Mouse (Mus musculus) limb, embryonic 12.5 days (tissue): ENCODE measurements at regions not wholly inside any gene's neighbourhood (a gene's known extent, or its start where the extent isn't known, plus 50 kb on each side); places are given as distances from the start of the nearest gene placed in this dataset.

ENCODE experiments used
- ATAC-seq: fragments of 200-750 bp; cut with Nextera tagmentation; 2 replicates; pipeline ENCODE4 v1.8.0; 2017; ENCODE audit warnings: low read depth, moderate TSS enrichment; ENCODE audit not compliant: insufficient number of reproducible peaks, insufficient read depth, low FRiP score, low TSS enrichment
- H3K27ac ChIP-seq: fragments of 300-500 bp; sonication (generic); 2 replicates; pipeline ENCODE4 v1.5.1; 2016; ENCODE audit warnings: mild to moderate bottlenecking, moderate library complexity
- H3K27me3 ChIP-seq: fragments of 300-500 bp; sonication (generic); 2 replicates; pipeline ENCODE4 v1.6.1; 2016; ENCODE audit warnings: mild to moderate bottlenecking, moderate library complexity
- H3K36me3 ChIP-seq: fragments of 300-500 bp; sonication (generic); 2 replicates; pipeline ENCODE4 v1.6.1; 2016; ENCODE audit warnings: mild to moderate bottlenecking, moderate library complexity
- H3K4me1 ChIP-seq: fragments of 300-500 bp; sonication (generic); replicated peaks from 2 replicates; pipeline ENCODE4 v1.6.1; 2016
- H3K4me2 ChIP-seq: fragments of 300-500 bp; sonication (generic); 2 replicates; pipeline ENCODE4 v1.6.1; 2016; ENCODE audit warnings: mild to moderate bottlenecking, moderate library complexity
- H3K4me3 ChIP-seq: fragments of 300-500 bp; sonication (generic); replicated peaks from 2 replicates; pipeline ENCODE4 v1.5.1; 2016; ENCODE audit warnings: mild to moderate bottlenecking
- H3K9ac ChIP-seq: fragments of 300-500 bp; sonication (generic); replicated peaks from 2 replicates; pipeline ENCODE4 v1.6.1; 2016; ENCODE audit warnings: mild to moderate bottlenecking, moderate library complexity
- H3K9me3 ChIP-seq: fragments of 300-500 bp; sonication (generic); 2 replicates; pipeline ENCODE4 v1.6.1; 2016; ENCODE audit warnings: mild to moderate bottlenecking, moderate library complexity
- WGBS: fragments of 180-500 bp; shearing (Covaris S2); methylation state at CpG from one replicate; pipeline ENCODE4 v1.1.7; 2016; 5-methylcytosine and 5-hydroxymethylcytosine counted together

GRCm38 (mm10) chr6:100425551-100425950, 138.3 kb upstream of the Rybp start:
- WGBS: 63% methylated on average over 1 of the region's 1 CpGs
- Histone ChIP-seq H3K36me3 (no peaks in the 10 kb centered on the region), H3K27me3 (peaks cover 16% of the 10 kb centered on the region), H3K4me1 (peaks cover 36% of the 10 kb centered on the region), H3K4me2 (no peak overlapping the region), H3K9me3 (no peaks in the 10 kb centered on the region), H3K4me3 (no peak overlapping the region), H3K27ac (no peak overlapping the region), H3K9ac (no peak overlapping the region)
- ATAC-seq: no peak

GRCm38 (mm10) chr6:100424788-100425403, 137.6 kb upstream of the Rybp start:
- no peak overlapping the region for H3K4me3 ChIP-seq
- no peak overlapping the region for H3K9ac ChIP-seq
- no peak for ATAC-seq
- H3K27ac ChIP-seq: no peak overlapping the region
- peaks cover 13% of the 10 kb centered on the region; the same call in 1 of the 2 replicates for H3K27me3 ChIP-seq
- no peaks in the 10 kb centered on the region for H3K9me3 ChIP-seq
- H3K4me1 ChIP-seq: peaks cover 42% of the 10 kb centered on the region
- H3K36me3 ChIP-seq: no peaks in the 10 kb centered on the region
- WGBS: 34% methylated on average over 12 of the region's 12 CpGs
- H3K4me2 ChIP-seq: no peak overlapping the region

- 92% methylated on average over 6 of the region's 6 CpGs for WGBS
- peaks cover 13% of the 10 kb centered on the region; the same call in 1 of the 2 replicates for H3K27me3 ChIP-seq
Measured at GRCm38 (mm10) chr6:100424181-100424580, 136.9 kb upstream of the Rybp start.

GRCm38 (mm10) chr6:100423636-100424035, 136.4 kb upstream of the Rybp start:
- peaks cover 44% of the 10 kb centered on the region for H3K4me1 ChIP-seq
- H3K36me3 ChIP-seq: no peaks in the 10 kb centered on the region
- H3K9me3 ChIP-seq: no peaks in the 10 kb centered on the region
- peaks cover 10% of the 10 kb centered on the region; the same call in 1 of the 2 replicates for H3K27me3 ChIP-seq
- no peak overlapping the region for H3K4me2 ChIP-seq
- ATAC-seq: no peak
- H3K4me3 ChIP-seq: no peak overlapping the region
- no peak overlapping the region for H3K9ac ChIP-seq
- 93% methylated on average over 12 of the region's 12 CpGs for WGBS
- no peak overlapping the region for H3K27ac ChIP-seq

More at GRCm38 (mm10) chr6:100424181-100424580, 136.9 kb upstream of the Rybp start:
- peaks cover 44% of the 10 kb centered on the region for H3K4me1 ChIP-seq
- H3K9me3 ChIP-seq: no peaks in the 10 kb centered on the region
- ATAC-seq: no peak
- H3K9ac ChIP-seq: no peak overlapping the region
- no peak overlapping the region for H3K27ac ChIP-seq
- H3K4me2 ChIP-seq: no peak overlapping the region
- H3K4me3 ChIP-seq: no peak overlapping the region
- no peaks in the 10 kb centered on the region for H3K36me3 ChIP-seq

- no peaks in the 10 kb centered on the region for H3K9me3 ChIP-seq
- peak overlapping the region; percentile 83 for H3K27ac ChIP-seq
- no peaks in the 10 kb centered on the region for H3K36me3 ChIP-seq
- 74% methylated on average over 6 of the region's 6 CpGs for WGBS
- H3K4me1 ChIP-seq: peaks cover 44% of the 10 kb centered on the region
- no peak overlapping the region for H3K9ac ChIP-seq
- peak overlapping the region; percentile 37; the same call in 1 of the 2 replicates for H3K4me2 ChIP-seq
- H3K4me3 ChIP-seq: no peak overlapping the region
- no peak for ATAC-seq
- H3K27me3 ChIP-seq: peaks cover 9% of the 10 kb centered on the region; the same call in 1 of the 2 replicates
Measured at GRCm38 (mm10) chr6:100422603-100423002, 135.3 kb upstream of the Rybp start.

GRCm38 (mm10) chr6:100421706-100422578, 134.7 kb upstream of the Rybp start:
- 5% methylated on average over 24 of the region's 24 CpGs for WGBS
- peak overlapping the region; percentile 83 for H3K27ac ChIP-seq
- 0 out of 2 replicates have a peak overlapping the region, but pooled peaks have one; percentile 12 for H3K9ac ChIP-seq
- H3K36me3 ChIP-seq: no peaks in the 10 kb centered on the region
- peak; percentile 66 for ATAC-seq
- peaks cover 44% of the 10 kb centered on the region for H3K4me1 ChIP-seq
- peak overlapping the region; percentile 37 for H3K4me2 ChIP-seq
- no peak overlapping the region for H3K4me3 ChIP-seq
- no peaks in the 10 kb centered on the region for H3K9me3 ChIP-seq
- H3K27me3 ChIP-seq: peaks cover 9% of the 10 kb centered on the region; the same call in 1 of the 2 replicates

- no peak overlapping the region for H3K4me3 ChIP-seq
- H3K27ac ChIP-seq: peak overlapping the region; percentile 37; the same call in 1 of the 2 replicates
- 51% methylated on average over 3 of the region's 3 CpGs for WGBS
- ATAC-seq: no peak
- H3K9ac ChIP-seq: no peak overlapping the region
- no peaks in the 10 kb centered on the region for H3K9me3 ChIP-seq
- H3K27me3 ChIP-seq: peaks cover 11% of the 10 kb centered on the region; the same call in 1 of the 2 replicates
- no peak overlapping the region for H3K4me2 ChIP-seq
- H3K36me3 ChIP-seq: no peaks in the 10 kb centered on the region
- H3K4me1 ChIP-seq: peaks cover 44% of the 10 kb centered on the region
Measured at GRCm38 (mm10) chr6:100420602-100421001, 133.3 kb upstream of the Rybp start.

- peaks cover 37% of the 10 kb centered on the region for H3K4me1 ChIP-seq
- peaks cover 17% of the 10 kb centered on the region; the same call in 1 of the 2 replicates for H3K27me3 ChIP-seq
- no peak overlapping the region for H3K4me2 ChIP-seq
- WGBS: 67% methylated on average over 7 of the region's 7 CpGs
- H3K9ac ChIP-seq: no peak overlapping the region
- peak overlapping the region; percentile 37; the same call in 1 of the 2 replicates for H3K27ac ChIP-seq
- H3K9me3 ChIP-seq: no peaks in the 10 kb centered on the region
- no peaks in the 10 kb centered on the region for H3K36me3 ChIP-seq
- H3K4me3 ChIP-seq: no peak overlapping the region
- ATAC-seq: no peak
Measured at GRCm38 (mm10) chr6:100419782-100420540, 132.7 kb upstream of the Rybp start.

GRCm38 (mm10) chr6:100416046-100416445, 128.8 kb upstream of the Rybp start:
- Histone ChIP-seq H3K4me1 (peaks cover 13% of the 10 kb centered on the region), H3K4me3 (no peak overlapping the region), H3K27me3 (peaks cover 15% of the 10 kb centered on the region; the same call in 1 of the 2 replicates), H3K36me3 (no peaks in the 10 kb centered on the region), H3K27ac (no peak overlapping the region), H3K4me2 (no peak overlapping the region), H3K9ac (no peak overlapping the region), H3K9me3 (no peaks in the 10 kb centered on the region)
- 65% methylated on average over 8 of the region's 8 CpGs for WGBS
- no peak for ATAC-seq

GRCm38 (mm10) chr6:100415514-100415913, 128.2 kb upstream of the Rybp start:
- no peak overlapping the region for H3K4me2 ChIP-seq
- no peaks in the 10 kb centered on the region for H3K9me3 ChIP-seq
- WGBS: 57% methylated on average over 7 of the region's 7 CpGs
- H3K4me1 ChIP-seq: peaks cover 8% of the 10 kb centered on the region
- no peak overlapping the region for H3K9ac ChIP-seq
- H3K27me3 ChIP-seq: peaks cover 11% of the 10 kb centered on the region; the same call in 1 of the 2 replicates
- H3K27ac ChIP-seq: no peak overlapping the region
- no peak for ATAC-seq
- no peaks in the 10 kb centered on the region for H3K36me3 ChIP-seq
- no peak overlapping the region for H3K4me3 ChIP-seq

GRCm38 (mm10) chr6:100414836-100415235, 127.6 kb upstream of the Rybp start:
- H3K4me1 ChIP-seq: peaks cover 1% of the 10 kb centered on the region
- H3K4me2 ChIP-seq: no peak overlapping the region
- H3K4me3 ChIP-seq: no peak overlapping the region
- H3K9me3 ChIP-seq: no peaks in the 10 kb centered on the region
- no peak for ATAC-seq
- H3K27me3 ChIP-seq: 0 out of 2 replicates have a peak, but pooled peaks cover 9% of the 10 kb centered on the region
- WGBS: 58% methylated on average over 4 of the region's 4 CpGs
- H3K9ac ChIP-seq: no peak overlapping the region
- H3K36me3 ChIP-seq: no peaks in the 10 kb centered on the region
- H3K27ac ChIP-seq: no peak overlapping the region
